Mouse (Mus musculus) hematopoietic stem cell, adult 5-6 weeks (primary cell): ENCODE results near the gene Rai14. TPM values are rescaled to one million over a fixed set of nuclear protein-coding genes. Genes with fewer than 3 reads are reported as not detected.

Experiments
- ATAC-seq, 2 experiments: fragments of 125-278 bp in 1 of 2; replicated peaks in 1 of 2; 2 replicates each; pipeline ENCODE4 v1.8.0; 2016 to 2017; ENCODE audit warnings: inconsistent platforms in 2 of 2, mild to moderate bottlenecking in 2 of 2, moderate number of reproducible peaks in 2 of 2, low read depth in 1 of 2, moderate TSS enrichment in 1 of 2; ENCODE audit not compliant: low FRiP score in 2 of 2, poor library complexity in 2 of 2, severe bottlenecking in 2 of 2, insufficient read depth in 1 of 2, low TSS enrichment in 1 of 2
- total RNA-seq: library from RNA; stranded (forward); fragments of 172-1452, 232-1000 nt; gene quantifications from 2 replicates; pipeline ENCODE4 v1.2.3, GENCODE M21; 2017

Gene Rai14
- total RNA-seq, 1 experiment from 2014 or later: 20.3 TPM

- ATAC-seq: no peak
Observed at GRCm38 (mm10) chr15:10642419-10642818, 72.0 kb downstream of the Rai14 start.

- no peak for ATAC-seq
Observed at GRCm38 (mm10) chr15:10640721-10641120, 73.7 kb downstream of the Rai14 start.

GRCm38 (mm10) chr15:10637251-10637793 lies 77.1 kb downstream of the Rai14 start:
- ATAC-seq: no peak

- ATAC-seq: no peak
Observed at GRCm38 (mm10) chr15:10636844-10637243, 77.6 kb downstream of the Rai14 start.

- no peak for ATAC-seq
Observed at GRCm38 (mm10) chr15:10635121-10635520, 79.3 kb downstream of the Rai14 start.

- no peak for ATAC-seq
Observed at GRCm38 (mm10) chr15:10634176-10634575, 80.2 kb downstream of the Rai14 start.

GRCm38 (mm10) chr15:10633381-10633780 lies 81.0 kb downstream of the Rai14 start:
- no peak for ATAC-seq

GRCm38 (mm10) chr15:10632581-10632980 lies 81.8 kb downstream of the Rai14 start:
- ATAC-seq: no peak

- no peak for ATAC-seq
Observed at GRCm38 (mm10) chr15:10632060-10632459, 82.4 kb downstream of the Rai14 start.

- no peak for ATAC-seq
Observed at GRCm38 (mm10) chr15:10631541-10631940, 82.9 kb downstream of the Rai14 start.

- ATAC-seq: no peak
Observed at GRCm38 (mm10) chr15:10628980-10629346, 85.5 kb downstream of the Rai14 start.

GRCm38 (mm10) chr15:10628131-10628979 lies 86.1 kb downstream of the Rai14 start:
- ATAC-seq: no peak

GRCm38 (mm10) chr15:10623571-10624227 lies 90.7 kb downstream of the Rai14 start:
- ATAC-seq: no peak

GRCm38 (mm10) chr15:10621194-10621593 lies 93.2 kb downstream of the Rai14 start:
- ATAC-seq: no peak

GRCm38 (mm10) chr15:10619678-10620077 lies 94.7 kb downstream of the Rai14 start:
- no peak for ATAC-seq

- no peak for ATAC-seq
Observed at GRCm38 (mm10) chr15:10618276-10618675, 96.1 kb downstream of the Rai14 start.

- no peak for ATAC-seq
Observed at GRCm38 (mm10) chr15:10616001-10616400, 98.4 kb downstream of the Rai14 start.

GRCm38 (mm10) chr15:10611040-10611439 lies 103.4 kb downstream of the Rai14 start:
- ATAC-seq: no peak
